Mouse (Mus musculus): Measurements from ENCODE around the gene Duxf3. TPM values are rescaled to one million over a fixed set of nuclear protein-coding genes. Genes with fewer than 3 reads are reported as not detected.
"Not testable (repeated sequence)": the region's sequence is repeated elsewhere in the genome, so short reads cannot be mapped to it uniquely, and the experiment has no call there.

Gene Duxf3
- total RNA-seq, 2 experiments from 2014 or later, result not detected

DNA sequence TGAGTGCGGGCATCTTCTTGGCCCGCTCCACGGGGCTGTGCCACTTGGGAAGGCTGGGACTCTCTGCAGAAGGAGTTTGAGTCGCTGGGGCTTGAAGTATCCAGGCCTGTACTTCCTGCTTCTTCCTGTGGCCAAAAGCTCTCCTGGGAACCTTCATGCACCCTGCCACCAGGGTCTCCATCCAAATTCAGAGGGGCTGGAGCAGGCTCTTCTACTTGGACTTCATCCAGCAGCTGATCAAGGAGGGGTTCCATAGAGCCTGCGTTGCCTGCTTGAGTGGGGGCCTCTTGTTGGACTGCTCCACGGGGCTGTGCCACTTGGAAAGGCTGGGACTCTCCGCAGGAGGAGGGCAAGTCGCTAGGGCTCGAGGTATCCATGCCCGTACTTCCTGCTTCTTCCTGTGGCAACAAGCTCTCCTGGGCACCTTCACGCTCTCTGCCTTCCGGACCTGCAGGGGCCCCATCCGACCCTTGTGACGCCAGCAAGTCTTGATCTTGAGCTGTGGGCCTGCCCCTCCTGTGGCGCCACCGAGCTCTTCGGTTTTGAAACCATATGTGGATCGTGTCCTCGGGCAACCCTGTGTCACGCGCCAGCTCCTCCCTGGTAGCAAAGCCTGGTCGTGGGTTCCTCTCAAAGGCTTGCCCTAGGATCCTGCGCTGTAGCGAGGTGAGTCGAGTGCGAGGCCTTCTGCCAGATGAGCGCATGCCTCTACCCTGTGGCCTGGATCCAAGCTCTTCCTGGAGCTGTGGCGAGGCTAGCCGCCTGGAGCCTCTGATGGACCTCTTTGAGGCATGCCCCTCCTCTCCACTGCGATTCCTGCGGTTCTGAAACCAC, 8.3 kb downstream of the Duxf3 start:
- intact Hi-C loops (cut with DNase I), result not testable (repeated sequence)
- peak; percentile 67 for DNase-seq

DNA sequence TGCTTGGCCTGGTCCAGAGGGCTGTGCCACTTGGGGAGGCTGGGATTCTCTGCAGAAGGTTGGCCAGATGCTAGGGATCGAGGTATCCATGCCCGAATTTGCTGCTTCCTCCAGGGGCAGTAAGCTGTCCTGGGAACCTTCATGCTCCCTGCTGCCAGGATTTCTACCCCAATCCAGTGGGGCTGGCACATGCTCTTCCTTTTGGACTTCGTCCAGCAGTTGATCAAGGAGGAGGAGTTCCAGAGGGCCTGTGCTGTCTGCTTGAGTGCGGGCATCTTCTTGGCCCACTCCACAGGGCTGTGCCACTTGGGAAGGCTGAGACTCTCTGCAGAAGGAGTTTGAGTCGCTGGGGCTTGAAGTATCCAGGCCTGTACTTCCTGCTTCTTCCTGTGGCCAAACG, 9.3 kb downstream of the Duxf3 start:
- intact Hi-C loops (cut with DNase I); DNase-seq: not testable (repeated sequence)

DNA sequence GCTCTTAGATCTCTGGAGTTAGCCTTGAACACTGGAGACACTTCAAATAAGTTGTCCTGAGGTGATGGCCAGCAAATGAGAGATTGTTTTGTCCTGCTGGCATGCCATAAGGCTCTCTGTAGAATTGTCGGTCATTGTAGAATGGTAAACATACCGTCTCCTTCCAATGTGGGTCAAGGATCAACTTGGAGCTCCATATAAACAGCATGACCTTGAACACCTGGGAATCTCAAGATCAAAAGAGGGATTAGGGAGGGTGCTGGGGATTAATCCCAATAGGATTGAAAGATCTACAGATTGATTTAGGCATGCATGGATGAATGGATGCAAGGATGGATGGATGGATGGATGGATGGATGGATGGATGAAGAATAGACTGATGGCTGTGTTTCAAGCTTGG, 10.9 kb downstream of the Duxf3 start:
- DNase-seq; intact Hi-C loops (cut with DNase I): not testable (repeated sequence)

DNA sequence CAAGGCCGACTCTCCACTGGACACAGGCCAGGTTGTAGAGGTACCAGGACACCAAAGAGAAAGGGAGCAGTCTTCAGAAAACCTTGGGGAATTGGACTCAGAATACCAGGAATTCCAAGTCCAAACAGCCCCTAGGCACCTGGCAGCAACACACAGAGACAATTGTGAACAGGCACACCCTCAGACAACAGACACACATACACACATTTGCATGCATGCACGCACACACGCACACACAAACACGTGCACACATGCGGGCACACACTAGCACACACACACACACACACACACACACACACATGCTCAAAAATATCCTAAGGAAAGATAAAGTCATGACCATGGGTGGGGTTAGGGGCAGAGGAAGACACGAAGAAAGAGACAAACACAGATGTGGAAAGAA, 11.7 kb downstream of the Duxf3 start:
- no peak for DNase-seq
- intact Hi-C loops (cut with DNase I), result no loop called here

DNA sequence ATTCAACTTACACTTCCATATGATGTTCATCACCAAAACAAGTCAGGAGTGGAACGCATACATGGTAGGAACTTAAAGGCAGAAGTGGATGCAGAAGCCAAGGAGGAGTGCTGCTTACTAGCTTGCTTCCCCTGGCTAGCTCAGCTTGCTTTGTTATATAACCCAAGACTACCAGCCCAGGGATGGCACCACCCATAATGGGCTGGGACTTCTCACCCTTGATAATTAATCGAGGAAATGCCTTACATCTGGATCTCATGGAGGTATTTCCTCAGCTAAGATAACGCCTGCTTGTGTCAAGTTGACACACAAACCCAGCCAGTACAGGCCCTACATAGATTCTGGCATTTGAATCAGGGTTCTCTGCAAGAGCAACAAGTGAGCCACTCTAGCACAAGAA, 15.1 kb downstream of the Duxf3 start:
- no peak for DNase-seq
- intact Hi-C loops (cut with DNase I), result no loop called here

DNA sequence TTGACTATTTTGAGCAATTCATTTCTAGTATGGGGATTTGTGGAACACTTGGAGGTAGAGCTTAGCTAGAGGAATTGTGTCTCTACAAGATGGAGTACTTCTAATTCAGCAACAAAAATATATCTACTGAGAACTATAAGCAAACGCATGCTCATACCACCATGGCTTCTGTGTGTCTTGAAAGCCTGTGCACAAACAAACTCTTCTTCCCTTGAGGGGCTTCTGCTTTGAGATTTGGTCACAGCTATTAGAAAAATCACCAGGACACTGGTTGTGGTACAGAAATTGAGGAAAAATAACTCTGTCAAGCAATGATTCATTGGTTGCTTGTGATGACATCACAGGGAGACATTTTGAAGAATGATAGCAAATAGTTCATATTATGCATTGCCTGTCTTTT, 17.1 kb downstream of the Duxf3 start:
- intact Hi-C loops (cut with DNase I), result no loop called here
- DNase-seq, result no peak

DNA sequence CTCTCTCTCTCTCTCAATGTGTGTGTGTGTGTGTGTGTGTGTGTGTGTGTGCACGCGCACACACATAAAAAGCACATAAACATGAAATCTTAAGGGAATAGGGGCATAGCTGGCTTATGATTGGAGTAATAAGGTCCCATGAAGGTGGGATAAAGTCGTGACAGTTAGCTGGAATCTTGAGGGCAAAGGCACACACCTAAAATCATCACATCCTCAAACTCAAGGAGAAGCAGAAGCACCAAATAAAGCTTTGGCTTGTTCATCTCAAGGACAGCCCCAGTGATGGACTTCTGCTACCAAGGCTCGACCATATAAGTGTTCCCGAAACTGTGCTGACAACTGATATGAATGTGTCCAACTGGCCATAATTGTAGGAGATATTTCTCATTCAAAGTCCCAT, 17.5 kb downstream of the Duxf3 start:
- DNase-seq, result no peak
- intact Hi-C loops (cut with DNase I), result no loop called here

DNA sequence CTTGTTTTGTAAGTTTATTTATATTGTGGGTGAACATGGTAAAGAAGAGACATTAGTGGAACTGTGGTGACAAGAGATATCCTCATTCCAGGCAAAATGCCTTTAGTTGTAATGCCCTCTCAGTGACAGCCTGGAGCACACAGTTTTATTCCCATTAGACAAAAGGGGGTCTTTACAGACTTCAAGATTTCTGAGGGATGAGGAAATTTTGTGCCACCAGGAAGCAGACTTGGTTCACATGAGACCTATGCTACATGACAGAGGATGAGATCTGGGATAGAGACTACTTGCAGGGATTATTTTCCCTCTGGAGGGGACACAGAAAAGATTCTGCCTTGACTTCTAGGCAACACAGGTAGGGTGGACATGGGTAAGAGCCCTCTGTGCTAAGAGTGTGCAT, 18.0 kb downstream of the Duxf3 start:
- intact Hi-C loops (cut with DNase I), result no loop called here
- DNase-seq, result no peak

DNA sequence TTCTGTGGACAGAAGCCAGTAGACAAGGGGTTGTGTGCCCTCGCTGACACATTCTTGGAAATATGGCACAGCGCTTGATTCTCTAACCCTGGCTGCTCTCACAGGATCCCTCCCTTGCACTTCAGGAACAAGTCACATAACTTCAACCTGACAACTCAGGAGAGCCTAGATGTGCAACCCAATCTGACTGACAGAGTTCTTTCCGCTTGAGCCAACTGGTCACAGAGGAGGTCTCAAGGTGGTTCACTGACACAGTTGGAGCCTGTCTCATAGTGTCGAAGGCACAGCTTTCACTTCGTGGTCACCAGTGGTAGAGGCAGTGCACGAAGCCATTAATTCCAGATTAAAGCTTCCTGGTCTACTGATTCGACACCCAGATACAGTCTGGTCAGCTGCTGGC, 20.2 kb downstream of the Duxf3 start:
- no peak for DNase-seq
- intact Hi-C loops (cut with DNase I), result no loop called here

DNA sequence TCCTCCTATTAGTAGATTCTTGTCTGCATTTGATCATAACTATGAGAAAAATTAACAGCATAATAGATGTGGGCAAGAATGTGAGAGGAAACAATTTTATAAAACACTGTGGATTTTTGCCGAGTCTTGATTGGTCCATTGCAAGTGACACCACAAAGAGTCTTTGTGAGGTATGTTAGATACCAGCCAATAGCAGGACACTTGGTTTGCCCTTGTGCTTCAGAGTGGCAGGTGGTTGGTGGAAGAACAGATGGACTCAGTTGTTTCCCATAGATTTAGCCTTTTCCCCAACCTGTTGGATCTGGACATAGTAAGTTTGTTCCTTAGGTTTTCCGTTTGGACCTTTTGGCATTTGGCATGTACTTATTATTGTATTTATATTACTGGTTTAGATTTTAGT, 21.3 kb downstream of the Duxf3 start:
- no peak for DNase-seq
- intact Hi-C loops (cut with DNase I), result no loop called here

DNA sequence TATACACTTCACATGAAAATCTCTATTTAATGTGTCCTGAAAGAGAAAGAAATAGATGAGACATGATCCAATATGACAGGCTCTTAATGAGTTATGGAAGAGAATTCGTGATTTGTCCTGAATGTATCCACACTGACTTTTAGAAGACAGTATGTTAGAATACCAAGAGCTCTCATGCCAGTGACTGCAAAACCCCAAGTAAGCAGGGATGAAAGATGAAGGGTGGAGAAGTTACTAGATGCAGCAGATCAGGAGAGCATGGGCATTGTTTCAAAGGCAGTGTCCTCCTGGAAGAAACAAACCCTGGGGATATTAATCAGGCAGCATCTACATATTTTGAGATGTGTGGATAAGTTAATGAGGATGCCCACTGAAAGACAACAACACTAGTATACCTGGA, 22.0 kb downstream of the Duxf3 start:
- intact Hi-C loops (cut with DNase I), result no loop called here

DNA sequence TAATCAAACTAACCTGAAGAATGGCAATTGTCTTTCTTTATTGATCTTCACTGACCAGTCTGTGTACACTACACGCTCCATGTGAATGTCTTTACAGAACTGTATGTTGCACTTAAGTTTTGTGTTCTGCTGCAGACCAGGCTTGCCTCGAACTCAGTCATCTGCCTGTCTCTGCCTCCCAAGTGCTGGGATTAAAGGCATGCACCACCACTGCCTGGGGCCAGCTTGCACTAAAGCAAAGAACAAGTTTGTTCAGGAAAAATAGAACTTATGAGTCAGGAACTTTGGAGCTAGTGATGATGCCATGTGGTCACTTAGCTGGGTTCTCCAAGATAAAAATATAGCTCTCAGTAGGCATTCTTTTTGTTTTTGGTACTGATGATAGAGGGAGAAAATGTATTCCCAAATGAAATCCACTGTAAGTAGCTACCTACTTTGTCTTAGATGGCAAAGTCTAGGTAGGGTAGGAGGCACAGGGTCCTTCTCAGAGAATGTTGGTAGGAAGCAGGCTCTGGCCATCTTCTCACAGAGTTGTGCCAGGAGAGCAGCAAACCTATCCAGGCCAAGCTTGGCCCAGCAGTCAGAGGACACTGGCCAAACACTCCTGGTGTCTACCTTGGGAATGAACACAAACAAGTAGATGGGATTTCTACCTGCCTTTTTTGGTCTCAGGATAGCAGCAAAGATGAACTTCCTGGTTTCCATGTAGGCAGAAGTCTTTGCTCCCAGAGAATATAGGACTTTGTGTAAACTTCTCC, 22.6 kb downstream of the Duxf3 start:
- intact Hi-C loops (cut with DNase I), result no loop called here
- DNase-seq, result no peak

More for the DNA sequence above, 22.0 kb downstream of the Duxf3 start:
- no peak for DNase-seq

DNA sequence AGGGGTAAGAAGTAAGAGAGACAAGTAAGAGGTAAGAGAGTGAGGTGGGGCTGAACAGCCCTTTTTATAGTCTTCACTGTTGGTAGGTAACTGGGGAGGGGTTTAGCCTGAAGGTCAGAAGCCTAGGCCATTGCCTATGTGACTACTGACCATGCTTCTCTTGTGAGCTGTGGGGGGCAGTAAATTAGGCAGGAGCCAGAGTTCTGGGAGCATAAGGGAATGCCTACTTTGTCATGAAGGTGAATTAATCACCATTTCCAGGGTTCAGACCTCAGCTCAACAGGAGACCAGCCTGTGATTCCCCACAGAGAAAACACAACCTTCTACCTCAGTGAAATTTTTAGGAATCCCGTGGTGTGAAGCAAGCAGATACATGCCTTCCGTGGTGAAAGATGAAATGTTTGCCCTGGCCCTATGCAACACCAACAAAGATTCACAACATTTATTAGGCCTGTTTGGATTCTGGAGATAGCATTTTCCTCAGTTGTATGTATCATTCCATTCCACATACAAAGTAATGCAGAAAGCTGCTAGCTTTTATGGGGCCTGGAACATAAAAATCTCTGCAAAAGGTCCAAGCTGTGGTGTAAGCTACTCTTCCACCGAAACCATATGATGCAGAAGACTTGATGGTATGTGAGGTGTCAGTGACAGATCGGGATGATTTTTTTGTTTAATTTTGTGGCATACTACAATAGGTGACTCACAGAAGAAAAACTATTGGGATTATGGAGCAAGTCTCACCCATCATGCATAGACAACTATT, 25.7 kb downstream of the Duxf3 start:
- intact Hi-C loops (cut with DNase I), result no loop called here
- no peak for DNase-seq

DNA sequence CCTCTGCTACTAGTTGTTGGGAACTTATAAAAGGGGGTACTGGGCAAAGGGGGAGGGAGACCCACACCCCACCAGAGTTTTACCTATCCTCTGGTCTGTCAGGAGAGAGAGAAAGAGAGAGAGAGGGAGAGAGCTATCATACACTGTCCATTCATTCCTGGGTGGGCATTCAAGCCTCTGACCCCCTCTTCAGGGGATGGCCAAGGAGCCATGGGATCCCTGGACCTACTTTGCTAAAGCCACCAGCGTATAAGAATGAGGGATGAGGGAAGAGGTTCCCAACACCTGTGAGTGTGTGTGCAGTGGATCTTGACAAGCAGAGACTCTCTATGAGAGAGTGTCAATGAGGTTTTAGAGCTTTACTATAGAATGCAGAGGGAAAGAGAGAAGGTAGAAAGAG, 26.5 kb downstream of the Duxf3 start:
- intact Hi-C loops (cut with DNase I), result no loop called here
- no peak for DNase-seq

Other genes starting within 250 kb of the Duxf3 start
- gene AW822073, start 7.7 kb downstream of the Duxf3 start, total RNA-seq (2021), result not detected
- gene Gm4981, start 4.0 kb upstream of the Duxf3 start, total RNA-seq (2021), result not detected
- gene Gcc2, start 22.8 kb upstream of the Duxf3 start, total RNA-seq (2021), result 10 to 100 TPM; 64.9 to 65.6 TPM
- gene Lims1, start 90.8 kb upstream of the Duxf3 start, total RNA-seq (2021), result 10 to 100 TPM; 34.7 to 35.9 TPM
- gene Ranbp2, start 214.2 kb upstream of the Duxf3 start, total RNA-seq (2021), result 10 to 100 TPM; 59.5 to 63.3 TPM

Data from left cerebral cortex, postnatal 4 days (tissue).